Mouse (Mus musculus): ENCODE data around the gene St3gal3.
A peak's percentile ranks its signal among the peaks of the same experiment; 100 is the strongest.

Gene St3gal3

DNA sequence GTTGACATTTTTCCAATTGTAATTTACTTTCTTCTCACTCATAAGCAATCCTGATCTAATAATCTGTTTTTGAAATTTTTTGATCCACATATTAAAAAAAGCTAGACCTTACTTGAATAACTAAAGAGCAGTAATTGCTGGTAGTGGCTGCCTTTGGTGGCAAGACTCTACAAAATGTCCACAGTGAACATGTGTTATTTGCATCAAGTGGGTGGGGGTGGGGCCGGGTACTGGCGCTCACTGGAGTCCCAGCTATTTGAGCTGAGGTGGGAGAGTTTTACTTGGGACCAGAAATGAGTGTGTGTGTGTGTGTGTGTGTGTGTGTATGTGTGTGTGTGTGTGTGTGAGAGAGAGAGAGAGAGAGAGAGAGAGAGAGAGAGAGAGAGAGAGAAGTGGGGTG is 77.6 kb downstream of the St3gal3 start:
- no peak for DNase-seq (ENCODE audit: low read depth, low spot score)

DNA sequence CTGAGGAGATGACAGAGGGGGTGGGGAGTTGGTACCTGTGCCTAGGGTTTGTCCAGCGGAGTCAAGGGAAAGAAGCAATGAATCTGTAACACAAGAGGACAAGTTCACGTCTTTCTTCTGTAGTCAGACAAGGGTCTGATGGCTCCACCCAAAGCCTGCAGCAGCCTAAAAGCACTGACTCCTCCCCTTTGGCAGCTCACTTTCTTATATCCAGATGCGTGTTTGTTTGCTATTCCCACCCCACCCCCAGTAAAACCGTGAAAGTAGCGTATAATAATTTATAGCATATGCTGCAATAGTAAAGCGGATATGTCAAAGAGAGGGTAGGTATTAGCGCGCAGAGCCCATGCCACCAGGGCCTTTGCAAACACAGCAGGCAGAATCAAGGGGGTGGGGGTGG is 80.1 kb downstream of the St3gal3 start:
- DNase-seq (ENCODE audit: low read depth, low spot score): no peak

DNA sequence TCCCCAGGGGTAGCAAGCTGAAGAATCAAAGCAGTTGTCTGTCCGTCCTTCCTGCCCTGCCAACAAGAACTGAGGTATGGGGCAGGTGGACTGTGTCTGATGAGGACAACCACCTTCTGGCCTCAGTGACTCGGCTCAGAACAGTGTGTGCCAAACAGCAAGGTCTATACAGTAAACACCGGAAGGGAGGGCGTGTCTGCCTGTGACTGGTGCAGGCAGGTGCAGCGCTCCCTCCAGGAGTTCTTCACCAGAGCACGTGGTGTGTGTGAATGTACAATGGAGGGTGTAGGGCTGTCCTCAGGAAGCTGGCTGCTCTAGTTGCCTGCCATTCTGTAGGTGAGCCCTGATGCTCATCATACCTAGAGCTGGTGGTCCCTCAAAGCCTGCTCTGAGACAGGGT is 80.8 kb downstream of the St3gal3 start:
- DNase-seq (ENCODE audit: low read depth, low spot score): no peak

DNA sequence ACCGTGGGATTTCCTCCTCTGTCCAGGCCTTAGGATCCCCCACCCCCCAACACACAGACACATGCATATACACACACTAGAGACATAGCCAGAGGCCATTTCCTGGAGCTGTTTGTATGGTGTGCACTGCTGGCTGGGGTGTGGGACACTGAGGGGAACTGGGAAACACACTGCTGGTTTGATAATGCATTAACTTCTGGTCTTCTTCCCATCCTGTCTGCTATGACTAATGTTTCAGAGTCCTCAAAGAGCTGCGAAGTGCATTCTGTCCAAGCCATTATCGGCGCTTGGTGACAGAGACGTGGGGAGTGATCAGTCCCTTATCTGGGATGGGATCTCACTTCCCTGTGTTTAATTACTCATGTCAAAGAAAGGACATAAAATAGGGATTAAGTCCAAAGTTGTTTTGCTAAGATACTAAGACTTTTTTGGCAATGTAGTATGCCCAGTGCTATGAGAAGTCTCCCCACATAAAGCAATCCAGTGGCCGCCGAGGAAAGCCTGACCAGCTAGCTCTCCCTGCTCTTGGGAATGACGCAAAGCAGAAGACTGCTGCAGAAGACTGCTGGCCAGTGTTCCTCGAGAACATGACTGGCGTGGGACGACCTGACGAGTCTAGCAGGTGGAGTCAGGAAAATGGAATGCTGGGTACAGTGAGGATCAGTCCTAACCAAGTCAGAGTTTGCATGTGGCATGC is 85.0 kb downstream of the St3gal3 start:
- DNase-seq (ENCODE audit: low read depth, low spot score): no peak

DNA sequence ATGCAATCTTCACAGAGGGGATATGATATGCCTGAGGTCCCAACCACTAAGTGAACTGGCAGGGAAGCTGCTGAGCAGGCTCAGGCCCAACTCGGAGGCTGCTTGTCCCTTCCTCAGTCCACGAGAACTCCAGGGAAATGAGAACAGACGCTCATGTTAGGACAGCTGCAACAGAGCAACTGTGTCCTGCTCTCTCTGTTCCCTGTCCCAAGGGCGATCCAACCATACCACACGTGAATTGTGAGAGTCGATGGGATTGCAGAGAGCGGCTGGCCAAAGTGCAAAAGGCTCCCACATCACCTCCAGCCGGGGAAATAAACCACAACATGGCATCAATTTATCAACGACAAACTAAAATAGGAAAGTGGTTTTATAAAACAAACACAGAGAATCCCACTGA is 90.2 kb downstream of the St3gal3 start:
- DNase-seq (ENCODE audit: low read depth, low spot score): no peak

DNA sequence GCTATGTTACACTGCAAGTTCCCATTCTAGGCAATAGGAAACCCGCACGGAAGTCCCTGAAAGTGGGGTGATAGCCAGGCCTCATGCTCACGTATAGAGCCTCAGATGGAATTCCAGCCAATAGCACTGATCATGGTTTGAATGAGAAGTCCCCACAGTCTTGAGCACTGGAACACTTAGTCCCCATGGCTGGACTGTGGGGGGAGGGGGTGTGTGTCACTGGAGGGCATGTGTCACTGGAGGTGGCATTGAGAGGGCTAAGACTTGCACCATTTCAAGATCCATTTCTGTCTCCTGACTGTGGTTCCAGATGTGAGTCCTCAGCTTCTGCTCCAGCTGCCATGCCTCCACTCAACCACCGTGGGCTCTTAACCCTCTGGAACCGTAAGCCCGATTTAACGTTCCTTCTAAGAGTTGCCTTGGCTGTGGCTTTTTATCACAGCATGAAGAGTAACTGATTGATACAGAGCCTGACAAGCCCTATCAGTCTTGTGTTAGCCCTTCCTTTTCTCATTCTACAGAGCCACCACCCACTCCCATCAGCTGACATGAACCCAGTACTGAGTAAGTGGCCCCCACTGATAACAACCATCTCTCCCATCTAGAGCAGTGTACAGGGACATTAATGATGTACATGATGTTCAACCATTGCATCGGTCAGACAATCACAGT is 91.2 kb downstream of the St3gal3 start:
- no peak for DNase-seq (ENCODE audit: low read depth, low spot score)

DNA sequence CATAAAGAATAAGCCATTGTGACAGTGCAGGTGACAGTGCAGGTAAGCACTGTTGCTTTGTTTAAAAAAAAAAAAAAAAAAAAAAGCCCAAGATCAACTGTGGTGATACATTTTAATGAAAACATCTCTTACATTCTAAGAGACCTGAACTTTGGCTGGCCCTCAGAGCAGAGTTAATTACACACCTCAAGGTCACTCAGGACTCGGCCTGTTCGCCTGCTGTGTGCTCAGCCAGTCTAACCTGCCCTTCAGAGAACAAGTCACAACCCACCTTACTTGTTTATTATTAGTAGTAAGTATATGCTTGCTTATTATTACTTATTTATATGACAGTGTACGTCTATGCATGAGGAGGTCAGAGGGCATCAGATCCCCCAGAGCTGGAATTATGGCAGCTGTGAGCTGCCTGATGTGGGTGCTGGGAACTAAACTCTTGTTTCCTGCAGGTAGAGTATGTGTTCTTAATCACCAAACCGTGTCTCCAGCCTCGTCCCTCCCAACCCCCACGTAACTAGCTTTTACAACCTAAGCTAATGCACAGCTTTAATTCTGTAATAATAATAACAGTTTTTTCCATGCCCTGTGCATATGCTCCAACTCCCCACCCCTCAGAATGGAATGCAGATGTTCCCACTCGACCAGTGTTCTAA is 91.9 kb downstream of the St3gal3 start:
- DNase-seq (ENCODE audit: low read depth, low spot score): no peak

DNA sequence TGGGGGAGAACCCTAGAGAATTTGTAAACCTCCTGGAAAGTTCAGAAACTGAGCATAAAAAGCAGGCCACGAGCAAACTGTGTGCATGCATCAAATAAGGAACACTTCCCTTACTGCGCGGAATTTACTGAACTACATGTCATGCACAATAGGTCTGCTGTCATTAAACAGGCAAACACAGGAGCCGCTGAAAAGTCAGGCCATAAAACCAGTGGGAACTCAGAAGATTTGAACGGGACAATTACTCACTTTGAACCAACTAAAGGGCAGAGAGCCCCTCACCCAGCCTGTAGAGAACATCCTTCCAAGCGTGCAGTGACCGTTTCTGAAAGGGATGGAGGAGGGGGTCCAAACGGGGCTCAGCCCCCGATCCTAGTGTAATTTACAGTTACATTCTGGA is 93.6 kb downstream of the St3gal3 start:
- no peak for DNase-seq (ENCODE audit: low read depth, low spot score)

DNA sequence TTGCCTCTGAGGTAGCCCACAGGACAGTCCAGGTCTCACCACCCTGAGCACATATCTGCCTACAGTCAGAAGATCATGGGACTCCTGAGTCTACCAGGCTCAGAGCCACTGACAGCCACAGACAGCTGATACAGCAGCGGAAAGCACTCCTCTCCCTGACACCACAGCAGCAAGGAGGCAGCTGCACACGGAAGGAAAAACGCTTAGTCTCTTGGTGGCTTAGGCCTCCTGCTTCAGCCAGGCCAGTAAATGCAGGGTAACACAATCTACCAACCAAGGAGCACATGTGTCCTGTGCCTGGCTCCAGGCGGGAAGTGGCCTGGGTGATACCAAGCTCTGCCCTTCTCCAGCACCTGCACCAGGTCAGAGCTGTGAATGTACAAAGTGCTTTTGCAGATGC is 94.1 kb downstream of the St3gal3 start:
- DNase-seq (ENCODE audit: low read depth, low spot score): no peak

DNA sequence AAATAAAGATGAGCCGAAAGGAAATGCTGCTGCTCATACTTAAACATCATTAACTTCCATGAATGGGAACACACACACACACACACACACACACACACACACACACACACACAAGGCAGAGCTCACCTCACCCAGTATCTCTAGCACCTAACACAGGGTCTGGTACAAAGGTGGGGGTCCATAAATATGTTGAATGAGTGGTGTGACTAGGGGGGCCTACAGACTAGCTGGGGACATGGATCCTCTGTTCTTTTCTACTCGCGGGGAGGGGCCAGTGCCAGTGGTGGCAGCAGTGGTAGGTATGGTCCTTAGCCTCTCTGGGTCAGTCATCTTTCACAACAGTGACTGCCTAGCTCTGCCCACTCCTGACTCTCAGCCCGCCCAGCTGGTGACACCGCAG is 94.8 kb downstream of the St3gal3 start:
- DNase-seq (ENCODE audit: low read depth, low spot score): no peak

DNA sequence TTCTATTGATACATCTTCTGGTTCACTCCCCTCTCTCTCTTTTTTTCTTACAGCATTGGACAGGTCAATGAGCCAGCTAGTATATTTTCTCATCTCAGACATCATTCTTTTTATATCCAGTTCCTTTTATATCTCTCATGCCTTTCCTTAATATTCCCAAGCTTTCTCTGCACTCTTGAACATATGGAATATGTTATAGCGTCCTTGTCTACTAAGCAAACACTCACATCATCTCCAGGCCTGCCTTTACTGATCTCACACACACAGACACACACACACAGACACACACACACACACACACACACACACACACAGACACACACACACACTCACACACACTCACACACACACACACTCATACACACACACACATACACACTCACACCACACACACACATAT is 96.7 kb downstream of the St3gal3 start:
- DNase-seq (ENCODE audit: low read depth, low spot score): no peak

DNA sequence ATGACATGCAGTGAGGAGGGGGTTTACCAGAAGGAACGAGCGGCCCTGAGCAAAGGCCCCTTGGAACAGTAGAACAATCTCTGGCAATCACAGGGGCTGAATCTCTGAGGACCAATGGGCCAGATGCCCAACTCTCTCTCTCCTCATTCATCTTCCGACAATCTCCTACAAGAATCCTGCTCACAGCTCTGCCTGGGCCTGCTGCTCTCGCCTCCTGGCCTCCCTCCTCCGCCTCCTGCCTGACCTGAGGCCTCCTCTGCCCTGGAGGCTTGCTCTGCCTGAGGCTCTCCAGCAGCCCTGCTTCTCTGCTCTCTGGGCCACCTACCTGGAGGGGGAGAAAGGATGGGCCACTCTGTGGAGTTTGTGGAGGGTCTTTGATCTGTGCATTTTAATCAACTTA is 97.3 kb downstream of the St3gal3 start:
- no peak for DNase-seq (ENCODE audit: low read depth, low spot score)

DNA sequence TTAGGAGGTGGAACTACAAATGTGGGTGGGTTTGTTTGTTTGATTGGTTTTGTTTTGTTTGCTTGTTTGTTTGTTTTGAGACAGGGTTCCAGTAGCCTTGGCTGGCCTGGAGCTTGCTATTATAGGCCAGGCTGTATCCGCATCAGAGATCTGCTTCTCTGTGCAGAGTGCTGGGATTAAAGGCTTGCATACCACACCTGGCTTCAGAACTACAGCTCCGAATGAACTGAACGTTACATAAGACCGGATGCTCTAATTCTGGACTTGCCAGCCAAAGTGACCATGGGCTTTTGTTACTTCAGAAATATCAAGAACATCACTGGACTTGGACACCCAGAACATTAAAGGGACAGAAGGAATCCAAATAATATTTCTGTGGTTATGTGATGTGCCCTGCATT is 98.2 kb downstream of the St3gal3 start:
- DNase-seq (ENCODE audit: low read depth, low spot score): no peak

DNA sequence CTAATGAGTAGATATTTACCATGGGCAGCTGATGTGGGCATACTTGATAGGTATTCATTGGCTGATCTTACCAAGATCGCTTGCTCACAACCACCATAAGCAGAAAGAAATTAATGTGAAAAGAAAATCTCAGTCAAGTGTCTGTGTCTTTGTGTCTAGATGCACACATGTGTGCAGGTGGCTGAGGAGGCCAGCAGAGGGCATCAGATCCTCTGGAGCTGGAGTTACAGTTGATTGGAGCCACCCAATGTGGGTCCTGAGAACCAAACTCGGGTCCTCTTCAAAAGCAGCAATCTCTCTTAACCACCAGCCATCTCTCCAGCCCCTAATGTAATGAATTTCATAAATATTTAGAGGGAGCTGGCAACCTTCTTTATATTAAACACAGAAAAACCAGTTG is 99.6 kb downstream of the St3gal3 start:
- DNase-seq (ENCODE audit: low read depth, low spot score): no peak

DNA sequence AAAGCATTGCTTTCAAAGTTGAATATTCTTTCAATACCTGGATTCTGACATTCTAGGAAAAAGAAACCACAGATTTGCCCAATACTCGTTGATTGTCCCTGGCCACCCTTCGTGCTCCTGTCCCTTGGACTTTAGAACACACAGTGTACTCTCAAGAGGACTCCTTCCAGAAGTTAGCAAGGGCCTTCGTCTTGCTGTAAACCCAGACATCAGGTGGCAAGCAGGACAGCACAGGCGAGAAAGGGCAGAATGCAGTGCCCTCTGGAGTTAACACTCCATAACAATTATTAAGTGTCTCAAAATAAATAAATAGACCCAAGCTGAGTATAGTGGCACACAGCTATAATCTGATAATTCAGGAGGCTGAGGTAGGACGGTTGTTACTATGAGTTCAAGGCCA is 101.7 kb downstream of the St3gal3 start:
- no peak for DNase-seq (ENCODE audit: low read depth, low spot score)

DNA sequence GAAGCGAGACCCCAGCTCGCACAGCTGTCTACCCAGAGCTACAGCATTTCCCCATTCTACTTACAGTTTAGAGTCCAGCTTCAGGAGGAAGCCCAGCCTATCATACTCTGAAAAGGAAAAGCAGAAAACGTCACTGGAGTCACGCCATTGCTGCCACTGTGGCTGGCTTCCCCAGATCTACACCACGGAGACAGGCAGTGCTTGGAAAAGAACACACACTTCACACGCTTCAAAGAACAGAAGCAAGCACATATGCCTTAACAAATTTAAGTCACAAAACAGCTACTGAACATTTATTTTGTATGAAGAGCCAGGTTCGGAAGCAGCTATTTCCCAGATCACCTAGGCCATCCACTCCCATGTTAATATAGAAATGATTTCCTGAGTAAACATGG is 102.9 kb downstream of the St3gal3 start:
- DNase-seq (ENCODE audit: low read depth, low spot score): no peak

DNA sequence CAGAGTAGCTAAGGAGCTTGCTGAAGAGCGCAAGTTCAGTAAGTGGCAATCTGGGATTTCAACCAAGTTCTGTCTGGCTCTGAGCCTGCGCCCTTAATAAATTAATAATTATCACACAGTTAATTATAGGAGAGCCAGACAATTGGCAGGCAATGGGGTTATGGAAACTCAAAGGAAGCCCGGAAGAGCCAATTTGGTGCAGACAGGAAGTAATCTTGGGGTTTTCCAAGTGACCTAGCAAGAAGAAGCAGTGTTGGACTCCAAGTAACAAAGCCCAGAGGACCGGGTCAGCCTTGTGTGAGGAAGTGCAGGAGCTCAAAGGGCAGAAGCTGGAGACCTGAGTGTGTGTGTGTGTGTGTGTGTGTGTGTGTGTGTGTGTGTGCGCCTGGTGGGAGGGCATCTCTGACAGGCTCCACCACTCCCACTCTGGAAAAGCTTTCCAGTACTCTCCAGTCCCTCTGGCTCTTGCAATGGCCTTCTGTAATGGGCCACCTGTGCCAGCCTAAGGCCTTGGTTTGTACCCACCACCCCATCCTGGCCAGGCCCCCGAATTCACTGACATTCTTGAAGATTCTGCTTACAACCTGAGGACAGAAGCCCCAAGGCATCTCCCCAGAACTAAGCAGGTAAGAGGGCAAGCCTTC is 103.5 kb downstream of the St3gal3 start:
- peak; percentile 21 for DNase-seq (ENCODE audit: low read depth, low spot score)

DNA sequence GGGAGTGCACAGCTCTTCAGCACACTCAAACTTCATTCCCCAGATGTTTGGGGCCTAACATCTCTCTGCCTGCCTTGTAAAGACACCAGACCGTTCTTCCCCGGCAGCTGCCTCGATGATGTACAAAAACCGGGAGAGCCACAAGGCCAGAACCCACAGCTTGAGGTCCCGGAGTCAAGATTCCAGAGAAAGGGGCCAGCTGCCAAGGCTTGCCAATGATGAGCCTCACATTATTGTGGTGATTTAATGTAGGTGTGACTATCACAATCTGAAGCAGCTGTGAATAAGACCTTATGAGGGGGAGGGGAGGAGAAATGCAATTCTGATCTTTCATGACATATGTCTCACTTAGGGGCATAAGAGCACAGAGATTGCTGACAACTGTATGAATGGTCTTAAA is 104.4 kb downstream of the St3gal3 start:
- no peak for DNase-seq (ENCODE audit: low read depth, low spot score)

DNA sequence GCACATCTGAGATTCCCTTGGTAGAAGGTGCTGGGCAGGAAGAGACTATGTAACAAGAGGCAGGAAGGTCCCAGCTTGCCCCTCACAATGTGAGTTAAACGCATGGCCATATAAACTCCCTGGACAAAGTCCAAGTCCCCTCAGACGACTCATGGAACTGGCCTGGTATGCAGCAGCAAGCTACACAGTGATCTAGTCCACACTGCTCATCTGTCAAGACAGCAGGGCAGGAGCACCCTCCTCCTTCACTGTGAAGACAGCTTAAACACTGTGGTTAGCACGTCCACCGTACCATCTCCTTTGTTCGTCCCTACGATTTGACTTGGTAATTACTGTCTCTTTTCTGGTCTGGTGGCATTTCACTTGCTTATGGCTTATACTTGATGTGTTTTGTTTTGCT is 104.8 kb downstream of the St3gal3 start:
- no peak for DNase-seq (ENCODE audit: low read depth, low spot score)

DNA sequence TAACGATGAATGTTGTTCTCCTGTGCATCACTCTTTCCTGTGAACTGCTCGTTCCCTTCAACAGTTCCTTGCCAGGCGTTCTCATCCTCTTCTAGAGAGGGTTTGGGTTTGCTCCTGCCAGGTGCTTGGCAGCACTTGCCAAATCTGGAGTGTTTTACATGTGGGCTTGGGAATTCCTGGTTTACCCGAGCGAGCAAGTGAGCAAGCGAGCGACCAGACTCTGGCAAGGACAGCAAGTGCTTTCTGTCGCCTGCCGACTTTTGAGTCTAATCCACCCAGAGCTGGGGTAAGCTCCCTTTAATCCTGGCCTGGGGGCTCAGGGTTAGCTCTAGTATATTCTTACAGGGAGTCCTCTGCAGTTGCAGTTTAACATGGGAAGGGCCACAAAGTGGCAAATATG is 105.7 kb downstream of the St3gal3 start:
- peak; percentile 69 for DNase-seq (ENCODE audit: low read depth, low spot score)

DNA sequence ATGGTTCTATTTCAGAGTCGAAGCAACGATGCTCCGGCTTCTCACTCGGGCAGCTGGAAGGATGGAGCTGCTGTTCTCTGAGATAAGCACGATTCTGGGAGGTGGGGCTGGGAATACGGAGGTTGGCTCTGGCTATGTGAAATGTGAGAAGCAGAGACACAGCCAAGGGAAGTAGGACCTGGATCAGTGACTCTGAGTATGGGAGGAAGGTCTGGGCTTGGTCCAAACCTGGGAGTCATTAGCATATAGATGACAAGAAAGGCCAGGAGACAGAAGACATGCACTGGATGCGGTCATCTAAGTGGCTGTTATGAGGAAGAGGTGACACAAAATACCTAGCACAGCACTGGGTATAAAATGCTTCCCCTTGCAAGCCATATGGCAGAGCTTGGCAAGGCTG is 108.8 kb downstream of the St3gal3 start:
- no peak for DNase-seq (ENCODE audit: low read depth, low spot score)

DNA sequence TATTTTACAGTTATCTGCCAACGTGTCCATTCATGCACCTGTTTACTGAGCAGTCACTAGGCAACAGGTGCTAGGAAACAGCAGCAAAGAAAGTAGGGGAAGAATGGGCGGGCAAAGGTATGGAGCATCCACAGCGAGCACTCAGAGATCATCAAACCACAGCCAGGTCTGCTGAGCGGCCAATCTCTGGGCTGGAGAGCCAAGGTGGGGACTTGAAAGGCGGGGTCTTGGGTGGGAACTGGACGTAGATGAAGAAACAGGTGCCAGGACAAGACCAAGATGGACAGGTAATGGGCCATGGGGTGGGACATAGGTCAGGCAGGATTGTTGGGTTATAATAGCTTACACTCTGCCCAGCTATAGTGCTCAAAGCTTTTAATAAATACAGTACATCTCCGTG is 109.3 kb downstream of the St3gal3 start:
- DNase-seq (ENCODE audit: low read depth, low spot score): no peak

DNA sequence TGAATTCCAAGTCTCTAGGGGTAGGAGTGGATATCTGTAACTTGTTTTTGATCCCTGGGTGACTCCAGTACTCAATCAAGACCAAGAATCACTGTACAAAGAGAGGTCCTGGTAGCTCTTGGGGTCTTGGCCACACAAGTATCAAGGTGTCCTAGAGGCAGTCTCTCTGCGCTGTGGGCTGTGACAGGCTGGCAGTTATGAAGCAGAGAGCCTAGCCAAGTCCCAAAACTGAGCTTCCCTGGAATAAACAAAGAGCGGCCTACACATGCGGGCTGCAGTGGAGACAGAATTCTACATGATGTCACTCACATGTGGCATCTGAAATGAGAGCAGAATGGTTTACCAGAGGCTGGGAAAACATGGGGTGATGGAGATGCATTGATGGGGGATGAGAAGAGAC is 111.9 kb downstream of the St3gal3 start:
- DNase-seq (ENCODE audit: low read depth, low spot score): no peak
